Mouse (Mus musculus): ENCODE data around the gene Plxnd1. TPM values are rescaled to one million over a fixed set of nuclear protein-coding genes. Genes with fewer than 3 reads are reported as not detected.

Gene Plxnd1
- 1.2 TPM for polyA plus RNA-seq (2017; shearing (Covaris generic))

DNA sequence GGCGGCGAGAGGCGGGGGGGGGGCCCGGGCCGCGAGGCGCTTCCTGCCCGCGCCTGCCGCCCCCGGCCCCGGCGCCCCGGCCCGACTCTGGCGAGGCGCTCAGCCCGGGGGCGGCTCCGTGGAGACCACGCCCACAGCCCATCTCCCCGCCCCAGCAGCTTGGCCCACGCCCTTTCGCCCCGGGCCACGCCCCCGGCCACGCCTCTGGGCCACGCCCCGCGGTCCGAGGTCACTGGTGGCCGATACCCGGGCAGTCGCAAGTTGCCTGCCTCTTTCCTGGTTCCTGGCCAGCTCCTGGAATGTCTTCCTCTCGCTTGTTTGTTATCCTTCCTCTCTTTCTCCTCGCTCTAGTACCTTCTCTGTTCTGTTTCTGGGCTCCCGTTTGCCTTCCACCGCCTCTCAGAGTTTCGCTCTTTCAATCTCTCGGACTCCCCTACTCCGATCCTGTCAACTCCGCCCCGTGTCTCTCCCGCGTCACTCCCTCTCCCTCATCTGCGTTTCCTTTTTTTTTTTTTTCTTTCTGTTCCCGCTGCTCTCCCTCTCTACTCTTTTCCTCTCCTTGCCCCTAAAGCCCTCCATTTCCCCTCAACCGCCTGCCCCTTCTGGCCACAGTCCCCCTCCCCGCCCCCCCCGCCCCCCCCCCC, at the start of gene Plxnd1:
Gene Plxnd1, minus strand, starts transcription at position 129 of the 644 bp plus-strand sequence.

GRCm38 (mm10) chr6:115944638-115945037, 50.2 kb downstream of the Plxnd1 start, which contains the start of gene H1foo:
H1foo (plus strand) TSS chr6:115944938.

DNA sequence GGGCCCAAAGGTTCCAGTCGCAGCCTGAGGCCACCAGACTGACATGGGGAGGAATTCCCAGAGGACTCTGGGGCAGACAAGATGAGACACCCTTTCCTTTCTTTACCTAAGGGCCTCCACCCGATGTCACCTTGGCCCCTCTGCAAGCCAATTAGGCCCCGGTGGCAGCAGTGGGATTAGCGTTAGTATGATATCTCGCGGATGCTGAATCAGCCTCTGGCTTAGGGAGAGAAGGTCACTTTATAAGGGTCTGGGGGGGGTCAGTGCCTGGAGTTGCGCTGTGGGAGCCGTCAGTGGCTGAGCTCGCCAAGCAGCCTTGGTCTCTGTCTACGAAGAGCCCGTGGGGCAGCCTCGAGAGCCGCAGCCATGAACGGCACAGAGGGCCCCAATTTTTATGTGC, 63.2 kb downstream of the Plxnd1 start, which contains the start of gene Rho:
Gene Rho, plus strand, starts transcription at position 110 of the 400 bp plus-strand sequence.

Other genes with a start within 250 kb of the Plxnd1 start
- gene Tmem40, start 232.6 kb downstream of the Plxnd1 start, polyA plus RNA-seq (2017; shearing (Covaris generic)), result not detected
- 4.1 TPM for gene Cand2, start 220.5 kb downstream of the Plxnd1 start, polyA plus RNA-seq (2017; shearing (Covaris generic))
- 4,246 TPM for gene Rpl32, start 186.3 kb downstream of the Plxnd1 start, polyA plus RNA-seq (2017; shearing (Covaris generic))
- gene Efcab12, start 156.6 kb downstream of the Plxnd1 start, polyA plus RNA-seq (2017; shearing (Covaris generic)), result not detected
- gene Mbd4, start 141.6 kb downstream of the Plxnd1 start, polyA plus RNA-seq (2017; shearing (Covaris generic)), result 11.1 TPM
- gene Ift122, start 141.5 kb downstream of the Plxnd1 start, polyA plus RNA-seq (2017; shearing (Covaris generic)), result 0.96 TPM
- not detected for gene Rho, start 63.3 kb downstream of the Plxnd1 start, polyA plus RNA-seq (2017; shearing (Covaris generic))
- not detected for gene H1foo, start 50.1 kb downstream of the Plxnd1 start, polyA plus RNA-seq (2017; shearing (Covaris generic))
- 18.1 TPM for gene Tmcc1, start 198.5 kb upstream of the Plxnd1 start, polyA plus RNA-seq (2017; shearing (Covaris generic))
- gene Washc2, start 213.0 kb upstream of the Plxnd1 start, polyA plus RNA-seq (2017; shearing (Covaris generic)), result 81.6 TPM

Data from naive thymus-derived CD4-positive, alpha-beta T cell, adult 5 months (primary cell).